Mouse (Mus musculus): ENCODE measurements around the gene Slc48a1.

Slc48a1 gene

GRCm38 (mm10) chr15:97802575-97802974, 24.3 kb downstream of the Slc48a1 start:
- DNase-seq (ENCODE audit: low read depth, low spot score), result no peak

- no peak for DNase-seq (ENCODE audit: low read depth, low spot score)
These were observed 29.5 kb downstream of the Slc48a1 start for GRCm38 (mm10) chr15:97807867-97808266.

- DNase-seq (ENCODE audit: low read depth, low spot score), result no peak
These were observed 30.2 kb downstream of the Slc48a1 start for GRCm38 (mm10) chr15:97808532-97808931.

GRCm38 (mm10) chr15:97809206-97809605, 30.9 kb downstream of the Slc48a1 start:
- no peak for DNase-seq (ENCODE audit: low read depth, low spot score)

- DNase-seq (ENCODE audit: low read depth, low spot score), result no peak
These were observed 31.6 kb downstream of the Slc48a1 start for GRCm38 (mm10) chr15:97809942-97810341.

GRCm38 (mm10) chr15:97810399-97810798, 32.1 kb downstream of the Slc48a1 start:
- no peak for DNase-seq (ENCODE audit: low read depth, low spot score)

GRCm38 (mm10) chr15:97811307-97811706, 33.0 kb downstream of the Slc48a1 start:
- no peak for DNase-seq (ENCODE audit: low read depth, low spot score)

- no peak for DNase-seq (ENCODE audit: low read depth, low spot score)
These were observed 33.8 kb downstream of the Slc48a1 start for GRCm38 (mm10) chr15:97812126-97812525.

- DNase-seq (ENCODE audit: low read depth, low spot score), result no peak
These were observed 34.6 kb downstream of the Slc48a1 start for GRCm38 (mm10) chr15:97812875-97813274.

GRCm38 (mm10) chr15:97813452-97814204, 35.3 kb downstream of the Slc48a1 start:
- DNase-seq (ENCODE audit: low read depth, low spot score), result no peak

GRCm38 (mm10) chr15:97814703-97815102, 36.4 kb downstream of the Slc48a1 start:
- DNase-seq (ENCODE audit: low read depth, low spot score), result no peak

- DNase-seq (ENCODE audit: low read depth, low spot score), result no peak
These were observed 36.9 kb downstream of the Slc48a1 start for GRCm38 (mm10) chr15:97815254-97815653.

- no peak for DNase-seq (ENCODE audit: low read depth, low spot score)
These were observed 38.1 kb downstream of the Slc48a1 start for GRCm38 (mm10) chr15:97816199-97816994.

- DNase-seq (ENCODE audit: low read depth, low spot score), result no peak
These were observed 41.6 kb downstream of the Slc48a1 start for GRCm38 (mm10) chr15:97819937-97820336.

GRCm38 (mm10) chr15:97821321-97821982, 43.1 kb downstream of the Slc48a1 start:
- no peak for DNase-seq (ENCODE audit: low read depth, low spot score)

GRCm38 (mm10) chr15:97821983-97822363, 43.7 kb downstream of the Slc48a1 start:
- DNase-seq (ENCODE audit: low read depth, low spot score), result no peak

- no peak for DNase-seq (ENCODE audit: low read depth, low spot score)
These were observed 44.4 kb downstream of the Slc48a1 start for GRCm38 (mm10) chr15:97822545-97823228.

- no peak for DNase-seq (ENCODE audit: low read depth, low spot score)
These were observed 45.2 kb downstream of the Slc48a1 start for GRCm38 (mm10) chr15:97823479-97823878.

GRCm38 (mm10) chr15:97824042-97824441, 45.7 kb downstream of the Slc48a1 start:
- DNase-seq (ENCODE audit: low read depth, low spot score), result no peak

- no peak for DNase-seq (ENCODE audit: low read depth, low spot score)
These were observed 47.0 kb downstream of the Slc48a1 start for GRCm38 (mm10) chr15:97825071-97825940.
